Mouse (Mus musculus) hindbrain, postnatal 0 days (tissue): ENCODE results near the gene Efcab8. TPM values are rescaled to one million over a fixed set of nuclear protein-coding genes. Genes with fewer than 3 reads are reported as not detected.

Source experiments
- ATAC-seq: fragments of 200-750 bp; cut with Nextera tagmentation; 2 replicates; pipeline ENCODE4 v1.8.0; 2017; ENCODE audit warnings: mild to moderate bottlenecking, moderate TSS enrichment, moderate library complexity
- DNase-seq: peaks from one replicate; pipeline ENCODE4 v3.0.0-alpha.2; 2015; ENCODE audit warnings: low spot score
- H3K27ac ChIP-seq: fragments of 300-500 bp; sonication (generic); 2 replicates; pipeline ENCODE4 v1.5.1; 2014; ENCODE audit warnings: mild to moderate bottlenecking
- H3K27me3 ChIP-seq: fragments of 300-500 bp; sonication (generic); 2 replicates; pipeline ENCODE4 v1.6.1; 2014; ENCODE audit warnings: low read length, mixed read lengths; ENCODE audit not compliant: insufficient read depth
- H3K36me3 ChIP-seq: fragments of 300-500 bp; sonication (generic); 2 replicates; pipeline ENCODE4 v1.6.1; 2014; ENCODE audit warnings: low read length, mixed read lengths; ENCODE audit not compliant: insufficient read depth
- H3K4me1 ChIP-seq: fragments of 300-500 bp; sonication (generic); 2 replicates; pipeline ENCODE4 v1.6.1; 2014; ENCODE audit warnings: antibody characterized with exemption, low read length, mixed read lengths; ENCODE audit not compliant: insufficient read depth
- H3K4me2 ChIP-seq: fragments of 300-500 bp; sonication (generic); 2 replicates; pipeline ENCODE4 v1.6.1; 2014; ENCODE audit warnings: low read depth, mild to moderate bottlenecking, low read length, moderate library complexity, mixed read lengths
- H3K4me3 ChIP-seq: fragments of 300-500 bp; sonication (generic); 2 replicates; pipeline ENCODE4 v1.5.1; 2014; ENCODE audit warnings: low read length
- H3K9ac ChIP-seq: fragments of 300-500 bp; sonication (generic); replicated peaks from 2 replicates; pipeline ENCODE4 v1.6.1; 2014; ENCODE audit warnings: mild to moderate bottlenecking, low read length, moderate library complexity, mixed read lengths
- H3K9me3 ChIP-seq: fragments of 300-500 bp; sonication (generic); 2 replicates; pipeline ENCODE4 v1.6.1; 2016; ENCODE audit warnings: low read length, mixed read lengths
- CTCF ChIP-seq: IDR thresholded peaks from 2 replicates; pipeline ENCODE4 v1.5.1; 2016; ENCODE audit warnings: antibody characterized with exemption, control low read depth, low read depth
- WGBS: fragments of 180-500 bp; shearing (Covaris S2); extraction: QIAGEN DNeasy Blood & Tissue Kit; methylation state at CpG from one replicate; pipeline ENCODE4 v1.1.7; 2014; 5-methylcytosine and 5-hydroxymethylcytosine counted together
- polyA plus RNA-seq: library from polyadenylated mRNA; unstranded; fragments of >200 nt; fragmentation: Nextera tagmentation; extraction: Ambion mirVana; gene quantifications from 2 replicates; pipeline ENCODE4 v1.2.1, GENCODE M21; 2015
- total RNA-seq: library from RNA; depleted of rRNA; stranded (reverse); fragments of >200 nt; gene quantifications from 2 replicates; pipeline ENCODE4 v1.2.3, GENCODE M21; 2014; rRNA removed

Efcab8 gene
- total RNA-seq (not detected in 2 replicates), polyA plus RNA-seq (0.04 TPM in 1 of 2 replicates, not detected in the other)

GRCm38 (mm10) chr2:153779394-153779981, at the start of gene Efcab8:
TSS of gene Efcab8 (plus strand) at chr2:153779931.
- peak; percentile 37 for ATAC-seq
- Histone ChIP-seq H3K4me1 (no peaks in the 10 kb centered on the region), H3K27me3 (no peaks in the 10 kb centered on the region), H3K9me3 (no peaks in the 10 kb centered on the region), H3K27ac (no peak within 1 kb of the TSS), H3K4me2 (peak within 1 kb of the TSS; percentile 61), H3K9ac (no peak within 1 kb of the TSS; the same call in 1 of the 2 replicates), H3K4me3 (peak within 1 kb of the TSS; percentile 22), H3K36me3 (no peaks in the 10 kb centered on the region)
- 51% methylated on average over 12 of the region's 12 CpGs for WGBS
- TF ChIP-seq CTCF = no peak
- DNase-seq = no peak

GRCm38 (mm10) chr2:153734033-153734432, 45.7 kb upstream of the Efcab8 start:
- 77% methylated on average over 4 of the region's 4 CpGs for WGBS
- H3K4me1 ChIP-seq = no peaks in the 10 kb centered on the region
- no peak for ATAC-seq
- H3K36me3 ChIP-seq = no peaks in the 10 kb centered on the region
- no peaks in the 10 kb centered on the region for H3K27me3 ChIP-seq
- no peaks in the 10 kb centered on the region for H3K9me3 ChIP-seq
- H3K27ac ChIP-seq = no peak overlapping the region
- H3K4me3 ChIP-seq = no peak overlapping the region
- TF ChIP-seq CTCF = no peak
- H3K9ac ChIP-seq = no peak overlapping the region
- DNase-seq = no peak
- H3K4me2 ChIP-seq = no peak overlapping the region

GRCm38 (mm10) chr2:153740500-153741436, 39.0 kb upstream of the Efcab8 start, which contains the start of gene Mapre1:
TSS of gene Mapre1 (plus strand) at chr2:153741274.
- H3K9ac ChIP-seq = peak within 1 kb of the TSS; percentile 92
- peak within 1 kb of the TSS; percentile 80 for H3K4me2 ChIP-seq
- TF ChIP-seq CTCF = no peak
- H3K4me1 ChIP-seq = peaks cover 20% of the 10 kb centered on the region
- peak within 1 kb of the TSS; percentile 97 for H3K27ac ChIP-seq
- H3K36me3 ChIP-seq = no peaks in the 10 kb centered on the region
- 11% methylated on average over 58 of the region's 58 CpGs for WGBS
- H3K9me3 ChIP-seq = no peaks in the 10 kb centered on the region
- H3K27me3 ChIP-seq = no peaks in the 10 kb centered on the region
- peak within 1 kb of the TSS; percentile 87 for H3K4me3 ChIP-seq
- peak; percentile 99 for ATAC-seq
- DNase-seq = peak; percentile 100

GRCm38 (mm10) chr2:153741437-153742065, 38.2 kb upstream of the Efcab8 start:
- DNase-seq = peak; percentile 85
- peak; percentile 83 for ATAC-seq
- no peaks in the 10 kb centered on the region for H3K9me3 ChIP-seq
- H3K36me3 ChIP-seq = no peaks in the 10 kb centered on the region
- peak overlapping the region; percentile 80 for H3K4me2 ChIP-seq
- H3K27ac ChIP-seq = peak overlapping the region; percentile 97
- no peaks in the 10 kb centered on the region for H3K27me3 ChIP-seq
- H3K4me1 ChIP-seq = peaks cover 20% of the 10 kb centered on the region
- H3K4me3 ChIP-seq = peak overlapping the region; percentile 87
- H3K9ac ChIP-seq = peak overlapping the region; percentile 92
- TF ChIP-seq CTCF = no peak
- WGBS = under 1% methylated on average over 42 of the region's 56 CpGs

- Histone ChIP-seq H3K27ac (no peak overlapping the region), H3K9me3 (no peaks in the 10 kb centered on the region), H3K27me3 (no peaks in the 10 kb centered on the region), H3K4me1 (peaks cover 5% of the 10 kb centered on the region), H3K4me2 (no peak overlapping the region), H3K36me3 (no peaks in the 10 kb centered on the region), H3K4me3 (no peak overlapping the region), H3K9ac (no peak overlapping the region)
- no peak for TF ChIP-seq CTCF
- ATAC-seq = no peak
- DNase-seq = no peak
Observed at GRCm38 (mm10) chr2:153747994-153748393, 31.7 kb upstream of the Efcab8 start.

GRCm38 (mm10) chr2:153750363-153750762, 29.4 kb upstream of the Efcab8 start:
- H3K9me3 ChIP-seq = no peaks in the 10 kb centered on the region
- H3K27ac ChIP-seq = no peak overlapping the region
- no peak overlapping the region for H3K9ac ChIP-seq
- no peak for TF ChIP-seq CTCF
- H3K36me3 ChIP-seq = no peaks in the 10 kb centered on the region
- ATAC-seq (no peak), DNase-seq (no peak)
- H3K27me3 ChIP-seq = no peaks in the 10 kb centered on the region
- H3K4me2 ChIP-seq = no peak overlapping the region
- WGBS = 66% methylated on average over 2 of the region's 2 CpGs
- no peaks in the 10 kb centered on the region for H3K4me1 ChIP-seq
- no peak overlapping the region for H3K4me3 ChIP-seq
